Mouse (Mus musculus) natural killer cell, adult 2 months (primary cell): ENCODE measurements around the gene Olfr352.

Source experiments
- DNase-seq, 2 experiments: peaks; one replicate each; pipeline ENCODE4 v3.0.0; 2022; ENCODE audit warnings: low spot score in 2 of 2

Olfr352 gene

GRCm38 (mm10) chr2:36868160-36868559, at the start of gene Olfr352:
Gene Olfr352 (plus strand): TSS chr2:36868460.
- DNase-seq = no peak

GRCm38 (mm10) chr2:36846010-36846409, 22.2 kb upstream of the Olfr352 start, which contains the start of gene Olfr350:
Gene Olfr350 (plus strand): TSS chr2:36846310.
- no peak for DNase-seq

- DNase-seq = no peak
Measured at GRCm38 (mm10) chr2:36862560-36862959, 5.7 kb upstream of the Olfr352 start, which contains the start of gene Olfr351. Gene Olfr351 (minus strand): TSS chr2:36862660.

- no peak for DNase-seq
Measured at GRCm38 (mm10) chr2:36892836-36893235, 24.6 kb downstream of the Olfr352 start, which contains the start of gene Olfr353. Gene Olfr353 (minus strand): TSS chr2:36892936.

- no peak for DNase-seq
Measured at GRCm38 (mm10) chr2:36897114-36897513, 28.9 kb downstream of the Olfr352 start.

- DNase-seq = no peak
Measured at GRCm38 (mm10) chr2:36905380-36905779, 37.1 kb downstream of the Olfr352 start, which contains the start of gene Olfr354. Gene Olfr354 (plus strand): TSS chr2:36905680.
